Mouse (Mus musculus) hindbrain, postnatal 0 days (tissue): ENCODE data around the gene Tars2. TPM values are rescaled to one million over a fixed set of nuclear protein-coding genes. Genes with fewer than 3 reads are reported as not detected.

Experiments used
- ATAC-seq: fragments of 200-750 bp; cut with Nextera tagmentation; 2 replicates; pipeline ENCODE4 v1.8.0; 2017; ENCODE audit warnings: mild to moderate bottlenecking, moderate TSS enrichment, moderate library complexity
- DNase-seq: peaks from one replicate; pipeline ENCODE4 v3.0.0-alpha.2; 2015; ENCODE audit warnings: low spot score
- H3K27ac ChIP-seq: fragments of 300-500 bp; sonication (generic); 2 replicates; pipeline ENCODE4 v1.5.1; 2014; ENCODE audit warnings: mild to moderate bottlenecking
- H3K27me3 ChIP-seq: fragments of 300-500 bp; sonication (generic); 2 replicates; pipeline ENCODE4 v1.6.1; 2014; ENCODE audit warnings: low read length, mixed read lengths; ENCODE audit not compliant: insufficient read depth
- H3K36me3 ChIP-seq: fragments of 300-500 bp; sonication (generic); 2 replicates; pipeline ENCODE4 v1.6.1; 2014; ENCODE audit warnings: low read length, mixed read lengths; ENCODE audit not compliant: insufficient read depth
- H3K4me1 ChIP-seq: fragments of 300-500 bp; sonication (generic); 2 replicates; pipeline ENCODE4 v1.6.1; 2014; ENCODE audit warnings: antibody characterized with exemption, low read length, mixed read lengths; ENCODE audit not compliant: insufficient read depth
- H3K4me2 ChIP-seq: fragments of 300-500 bp; sonication (generic); 2 replicates; pipeline ENCODE4 v1.6.1; 2014; ENCODE audit warnings: low read depth, mild to moderate bottlenecking, low read length, moderate library complexity, mixed read lengths
- H3K4me3 ChIP-seq: fragments of 300-500 bp; sonication (generic); 2 replicates; pipeline ENCODE4 v1.5.1; 2014; ENCODE audit warnings: low read length
- H3K9ac ChIP-seq: fragments of 300-500 bp; sonication (generic); replicated peaks from 2 replicates; pipeline ENCODE4 v1.6.1; 2014; ENCODE audit warnings: mild to moderate bottlenecking, low read length, moderate library complexity, mixed read lengths
- H3K9me3 ChIP-seq: fragments of 300-500 bp; sonication (generic); 2 replicates; pipeline ENCODE4 v1.6.1; 2016; ENCODE audit warnings: low read length, mixed read lengths
- CTCF ChIP-seq: IDR thresholded peaks from 2 replicates; pipeline ENCODE4 v1.5.1; 2016; ENCODE audit warnings: antibody characterized with exemption, control low read depth, low read depth
- WGBS: fragments of 180-500 bp; shearing (Covaris S2); extraction: QIAGEN DNeasy Blood & Tissue Kit; methylation state at CpG from one replicate; pipeline ENCODE4 v1.1.7; 2014; 5-methylcytosine and 5-hydroxymethylcytosine counted together
- polyA plus RNA-seq: library from polyadenylated mRNA; unstranded; fragments of >200 nt; fragmentation: Nextera tagmentation; extraction: Ambion mirVana; gene quantifications from 2 replicates; pipeline ENCODE4 v1.2.1, GENCODE M21; 2015
- total RNA-seq: library from RNA; depleted of rRNA; stranded (reverse); fragments of >200 nt; gene quantifications from 2 replicates; pipeline ENCODE4 v1.2.3, GENCODE M21; 2014

Tars2 gene
- total and polyA plus RNA-seq, 2 experiments from 2014 or later = 39.5 to 40.3 TPM

DNA sequence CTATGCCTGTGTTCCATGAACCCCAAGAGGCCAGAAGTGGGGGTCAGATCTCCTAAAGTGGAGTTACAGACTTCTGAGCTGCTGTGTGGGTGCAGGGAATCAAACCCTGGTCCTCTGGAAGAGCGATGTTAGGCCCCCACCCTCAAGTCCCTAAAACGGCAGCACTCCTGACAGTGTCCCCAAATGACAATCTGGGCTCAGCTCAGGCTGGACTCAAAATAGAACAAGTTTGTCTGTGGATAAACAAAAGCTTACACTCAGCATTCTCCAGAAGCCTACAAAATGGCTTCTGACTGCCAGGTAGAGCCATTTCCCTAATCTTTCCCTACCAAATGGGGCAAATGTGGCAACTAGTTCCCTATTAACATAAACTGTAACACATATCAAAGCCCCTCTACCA, 58.9 kb downstream of the Tars2 start:
- Histone ChIP-seq H3K9ac (no peak overlapping the region), H3K27me3 (no peaks in the 10 kb centered on the region), H3K27ac (no peak overlapping the region), H3K4me3 (no peak overlapping the region), H3K4me2 (no peak overlapping the region), H3K9me3 (no peaks in the 10 kb centered on the region), H3K4me1 (peaks cover 11% of the 10 kb centered on the region), H3K36me3 (no peaks in the 10 kb centered on the region)
- no peak for TF ChIP-seq CTCF
- DNase-seq (no peak), ATAC-seq (no peak)
- WGBS = 79% methylated on average over 2 of the region's 2 CpGs

DNA sequence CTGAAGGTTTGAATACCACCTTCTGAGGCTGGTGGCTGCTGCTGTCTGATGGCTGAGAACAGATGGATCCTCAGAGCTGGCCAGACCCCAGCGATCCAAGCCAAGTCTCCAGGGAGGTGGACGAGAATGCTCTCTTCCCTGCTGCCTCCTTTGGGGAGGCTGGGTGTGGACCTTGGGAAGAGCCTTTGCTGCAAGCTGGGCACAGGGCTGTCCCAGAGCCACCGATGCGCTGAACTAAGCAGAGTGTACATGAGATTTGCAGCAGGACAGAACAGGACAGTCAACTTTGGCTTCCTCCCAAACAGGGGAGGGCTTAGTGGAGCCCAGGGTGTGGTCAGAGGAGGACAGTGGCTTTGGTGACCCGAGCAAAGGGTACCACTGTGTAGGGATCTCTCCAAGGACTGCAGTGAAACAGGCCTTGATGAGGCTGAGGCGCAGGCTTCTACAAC, 59.7 kb downstream of the Tars2 start:
- WGBS = 35% methylated on average over 6 of the region's 6 CpGs
- ATAC-seq = peak; percentile 14; the same call in 1 of the 2 replicates
- Histone ChIP-seq H3K27ac (no peak overlapping the region), H3K4me1 (peaks cover 11% of the 10 kb centered on the region), H3K36me3 (no peaks in the 10 kb centered on the region), H3K4me3 (no peak overlapping the region), H3K9me3 (no peaks in the 10 kb centered on the region), H3K27me3 (no peaks in the 10 kb centered on the region), H3K9ac (no peak overlapping the region), H3K4me2 (no peak overlapping the region)
- peak; percentile 37 for DNase-seq
- no peak for TF ChIP-seq CTCF

DNA sequence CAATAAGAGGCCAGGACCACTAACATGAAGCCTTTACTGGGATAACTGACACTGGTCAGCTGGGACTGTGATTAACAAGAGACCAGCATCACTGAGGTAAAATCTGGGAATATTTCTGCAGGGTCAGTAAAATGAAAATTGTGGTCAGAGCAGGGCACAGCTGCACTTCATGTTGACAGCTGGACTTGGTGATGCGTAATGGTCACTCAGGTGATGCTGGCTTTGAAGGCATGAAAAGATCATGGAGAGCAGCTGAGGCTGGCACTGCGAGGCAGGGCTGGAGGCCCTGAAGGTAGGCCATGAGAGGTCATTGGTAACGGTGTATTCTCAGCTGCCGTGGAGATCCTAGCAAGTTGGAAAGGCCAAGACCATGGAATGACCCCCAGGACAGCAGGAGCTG, 61.7 kb downstream of the Tars2 start:
- no peak overlapping the region for H3K27ac ChIP-seq
- peaks cover 11% of the 10 kb centered on the region for H3K4me1 ChIP-seq
- H3K9ac ChIP-seq = no peak overlapping the region
- ATAC-seq (no peak), DNase-seq (no peak)
- H3K27me3 ChIP-seq = no peaks in the 10 kb centered on the region
- no peak overlapping the region for H3K4me3 ChIP-seq
- H3K36me3 ChIP-seq = no peaks in the 10 kb centered on the region
- WGBS = 93% methylated on average over 4 of the region's 4 CpGs
- no peak for TF ChIP-seq CTCF
- no peak overlapping the region for H3K4me2 ChIP-seq
- H3K9me3 ChIP-seq = no peaks in the 10 kb centered on the region

DNA sequence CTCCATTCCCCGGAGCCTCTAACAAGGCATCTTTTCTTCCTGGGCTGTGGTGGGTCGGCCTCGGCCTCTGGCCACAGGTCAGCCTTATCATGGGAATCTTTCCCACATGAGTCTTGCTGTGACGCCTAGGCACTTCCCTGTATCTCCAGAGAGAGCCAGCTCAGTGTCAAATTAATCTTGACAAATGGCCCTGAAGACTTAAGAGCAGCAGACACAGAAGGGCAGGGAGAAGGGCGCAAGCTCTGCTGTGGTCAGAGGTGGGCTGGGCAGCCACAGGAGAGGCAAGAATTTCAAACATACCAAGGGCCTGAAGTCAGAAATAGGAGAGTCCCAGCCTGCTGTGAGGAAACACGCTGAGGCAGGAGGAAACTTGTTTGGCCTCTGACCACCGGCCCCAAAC, 63.6 kb downstream of the Tars2 start:
- H3K4me3 ChIP-seq = no peak overlapping the region
- no peaks in the 10 kb centered on the region for H3K36me3 ChIP-seq
- H3K9ac ChIP-seq = no peak overlapping the region
- no peak overlapping the region for H3K27ac ChIP-seq
- H3K4me2 ChIP-seq = no peak overlapping the region
- TF ChIP-seq CTCF = no peak
- peaks cover 3% of the 10 kb centered on the region; the same call in 1 of the 2 replicates for H3K4me1 ChIP-seq
- ATAC-seq (no peak), DNase-seq (no peak)
- H3K9me3 ChIP-seq = no peaks in the 10 kb centered on the region
- 26% methylated on average over 7 of the region's 7 CpGs for WGBS
- H3K27me3 ChIP-seq = no peaks in the 10 kb centered on the region

DNA sequence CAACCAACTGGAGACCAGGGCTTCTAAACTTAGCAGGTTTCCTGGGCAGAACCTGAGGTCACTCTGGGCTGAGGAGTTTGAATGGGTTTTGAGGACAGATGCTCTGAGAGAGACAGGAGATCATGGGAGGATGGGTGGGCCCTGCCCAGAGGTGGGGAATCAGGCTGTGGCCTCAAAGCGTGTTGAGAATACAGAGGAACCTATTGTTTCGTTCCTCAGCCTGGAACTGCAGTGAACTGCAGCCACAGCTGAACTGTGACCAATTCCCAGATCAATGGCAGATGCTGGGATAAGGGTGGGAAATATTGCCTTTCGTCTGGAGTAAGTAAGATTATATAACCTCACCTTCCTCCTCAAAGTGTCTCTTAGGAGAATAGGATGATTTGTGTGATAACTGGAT, 64.2 kb downstream of the Tars2 start:
- Histone ChIP-seq H3K36me3 (no peaks in the 10 kb centered on the region), H3K9me3 (no peaks in the 10 kb centered on the region), H3K4me3 (no peak overlapping the region), H3K4me2 (no peak overlapping the region), H3K4me1 (peaks cover 3% of the 10 kb centered on the region; the same call in 1 of the 2 replicates), H3K9ac (no peak overlapping the region), H3K27me3 (no peaks in the 10 kb centered on the region), H3K27ac (no peak overlapping the region)
- no peak for TF ChIP-seq CTCF
- ATAC-seq = no peak
- no peak for DNase-seq
- WGBS = 26% methylated on average over 3 of the region's 3 CpGs

- Histone ChIP-seq H3K36me3 (no peaks in the 10 kb centered on the region), H3K27me3 (no peaks in the 10 kb centered on the region), H3K27ac (no peak overlapping the region), H3K4me1 (no peaks in the 10 kb centered on the region; the same call in 1 of the 2 replicates), H3K4me2 (no peak overlapping the region), H3K9me3 (no peaks in the 10 kb centered on the region), H3K4me3 (no peak overlapping the region), H3K9ac (no peak overlapping the region)
- DNase-seq (no peak), ATAC-seq (no peak)
- no peak for TF ChIP-seq CTCF
- 83% methylated on average over 11 of the region's 11 CpGs for WGBS
Measured at GRCm38 (mm10) chr3:95694808-95695703, 65.0 kb downstream of the Tars2 start.
